ENCODE assay signal across 25 mouse cellular contexts in the genomic region with DNA sequence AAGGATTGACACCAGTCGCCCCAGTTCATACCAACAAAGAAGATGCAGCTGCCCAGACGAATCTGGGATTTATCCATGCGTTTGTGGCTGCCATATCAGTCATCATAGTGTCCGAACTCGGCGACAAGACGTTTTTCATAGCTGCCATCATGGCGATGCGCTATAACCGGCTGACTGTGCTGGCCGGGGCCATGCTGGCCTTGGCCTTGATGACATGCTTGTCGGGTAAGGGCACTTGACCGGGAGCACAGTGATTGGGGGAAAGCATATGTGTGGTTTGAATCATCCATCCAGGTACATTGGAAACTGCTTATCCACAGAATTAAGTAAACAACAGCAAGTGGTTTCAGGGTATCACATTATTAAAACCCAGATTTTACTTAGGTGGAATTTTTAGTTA.
"Had no signal": no experiment of that assay in that cellular context is flagged by ENCODE, and none has a peak within 500 bp of the region (broad histone marks: within the 10 kb centered on the region; RNA-seq: fewer than 3 reads in every experiment).

No protein-coding gene starts in this region.

- H3K9ac ChIP-seq: heart, embryonic 13.5 days; heart, embryonic 15.5 days; hindbrain, embryonic 13.5 days; hindbrain, embryonic 15.5 days; kidney, embryonic 15.5 days; limb, embryonic 13.5 days; limb, embryonic 15.5 days; liver, embryonic 12.5 days; liver, embryonic 14.5 days had no signal

- H3K27me3 ChIP-seq: heart, embryonic 13.5 days; heart, embryonic 15.5 days; hindbrain, embryonic 13.5 days; hindbrain, embryonic 15.5 days; kidney, embryonic 15.5 days; limb, embryonic 13.5 days; limb, embryonic 15.5 days; liver, embryonic 12.5 days had no signal

- H3K4me3 ChIP-seq: heart, adult 2 months; heart, embryonic 13.5 days; heart, embryonic 15.5 days; hindbrain, embryonic 13.5 days; hindbrain, embryonic 15.5 days; kidney, embryonic 15.5 days; limb, embryonic 13.5 days; limb, embryonic 15.5 days; liver, embryonic 12.5 days had no signal

- H3K4me2 ChIP-seq: heart, embryonic 11.5 days; heart, embryonic 13.5 days; heart, embryonic 15.5 days; hindbrain, embryonic 13.5 days; hindbrain, embryonic 15.5 days; kidney, embryonic 15.5 days; limb, embryonic 13.5 days; limb, embryonic 15.5 days; liver, embryonic 12.5 days had no signal

- DNase-seq: gastrocnemius, postnatal 14 days; gastrocnemius, postnatal 36 days; heart, adult 2 months; heart, postnatal 4 days; kidney, adult 11 months; kidney, adult 2 months; kidney, adult 9 months; kidney, postnatal 14 days; kidney, postnatal 36 days; layer of hippocampus, adult 9-11 months; layer of hippocampus, postnatal 36 days; left cerebral cortex, postnatal 4 days had no signal

- H3K27ac ChIP-seq: heart, adult 2 months; heart, embryonic 13.5 days; heart, embryonic 15.5 days; hindbrain, embryonic 13.5 days; hindbrain, embryonic 15.5 days; hindbrain, postnatal 0 days; kidney, embryonic 15.5 days; kidney, postnatal 0 days; limb, embryonic 13.5 days; limb, embryonic 15.5 days; liver, embryonic 12.5 days; liver, embryonic 14.5 days had no signal

- H3K9me3 ChIP-seq: heart, embryonic 13.5 days; heart, embryonic 15.5 days; hindbrain, embryonic 13.5 days; hindbrain, embryonic 15.5 days; kidney, embryonic 15.5 days; limb, embryonic 13.5 days; limb, embryonic 15.5 days; liver, embryonic 12.5 days had no signal

- H3K4me1 ChIP-seq: hindbrain, embryonic 13.5 days; hindbrain, embryonic 15.5 days; kidney, embryonic 15.5 days; limb, embryonic 13.5 days; limb, embryonic 15.5 days had no signal

- ATAC-seq: hindbrain, postnatal 0 days; intestine, embryonic 16.5 days; liver, embryonic 12.5 days had no signal
